Mouse (Mus musculus): ENCODE measurements around the gene Gm20388.

DNA sequence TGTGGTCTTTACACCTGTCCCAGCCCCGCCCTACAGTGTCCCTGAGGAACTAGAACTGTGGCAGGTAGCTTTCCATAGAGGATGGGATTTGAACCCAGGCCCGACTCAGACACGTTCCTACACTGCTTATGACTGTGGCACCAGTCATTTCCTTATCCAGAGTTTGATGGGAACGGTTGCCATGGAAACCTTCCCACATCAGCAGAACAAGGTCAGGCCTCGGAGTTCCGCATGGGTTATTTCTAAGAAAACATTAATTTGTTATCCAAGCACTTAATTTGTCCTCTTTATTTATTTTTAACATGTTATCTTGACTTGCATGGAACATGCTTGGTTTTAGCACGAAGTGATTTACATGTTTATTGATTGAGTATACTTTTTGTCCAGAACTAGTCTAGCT is 91.1 kb downstream of the Gm20388 start:
- TF ChIP-seq ZC3H11A (IDR thresholded peaks at IDR 0.05; ENCODE audit: borderline replicate concordance, low read depth, low read length) (no peak), MAFK (IDR thresholded peaks at IDR 0.05; ENCODE audit: insufficient read depth, low read depth, low read length) (no peak), HCFC1 (IDR thresholded peaks at IDR 0.05; ENCODE audit: borderline replicate concordance, insufficient read depth, low read length) (no peak)
